Mouse (Mus musculus) MEL (cell line): ENCODE measurements at regions not wholly inside any gene's neighbourhood (a gene's known extent, or its start where the extent isn't known, plus 50 kb on each side); places are given as distances from the start of the nearest gene placed in this dataset.

Experiments
- DNase-seq: peaks from one replicate; pipeline ENCODE4 v3.0.0; 2011; ENCODE audit warnings: low read depth, low spot score
- H3K27ac ChIP-seq: 2 replicates; pipeline ENCODE4 v1.5.1; 2012; ENCODE audit warnings: low read depth, mild to moderate bottlenecking, control low read depth, low read length, moderate library complexity; ENCODE audit not compliant: control insufficient read depth
- H3K27me3 ChIP-seq, 2 experiments: fragments of 150-350 bp in 1 of 2; sonication (generic) in 1 of 2; 2 replicates each; pipeline ENCODE4 v1.6.1; 2012; ENCODE audit warnings: low read length in 2 of 2, mild to moderate bottlenecking in 2 of 2, improper control_type of control experiment in 1 of 2, moderate library complexity in 1 of 2; ENCODE audit not compliant: insufficient read depth in 2 of 2, control insufficient read depth in 1 of 2
- H3K36me3 ChIP-seq, 2 experiments: 2 replicates each; pipeline ENCODE4 v1.6.1; 2012 to 2014; ENCODE audit warnings: low read length in 2 of 2, improper control_type of control experiment in 1 of 2, inconsistent platforms in 1 of 2, mild to moderate bottlenecking in 1 of 2; ENCODE audit not compliant: insufficient read depth in 2 of 2, control insufficient read depth in 1 of 2
- H3K4me1 ChIP-seq, 2 experiments: fragments of 150-350 bp in 1 of 2; sonication (generic) in 1 of 2; 2 replicates each; pipeline ENCODE4 v1.6.1; 2012; ENCODE audit warnings: low read length in 2 of 2, improper control_type of control experiment in 1 of 2, mild to moderate bottlenecking in 1 of 2; ENCODE audit not compliant: insufficient read depth in 2 of 2, control insufficient read depth in 1 of 2
- H3K4me3 ChIP-seq, 2 experiments: fragments of 150-350 bp in 1 of 2; sonication (generic) in 1 of 2; 2 replicates each; pipeline ENCODE4 v1.5.1; 2012; ENCODE audit warnings: low read depth in 2 of 2, low read length in 2 of 2, mild to moderate bottlenecking in 2 of 2, moderate library complexity in 2 of 2, control low read depth in 1 of 2, improper control_type of control experiment in 1 of 2; ENCODE audit not compliant: control insufficient read depth in 1 of 2, insufficient read depth in 1 of 2
- H3K79me2 ChIP-seq: 2 replicates; pipeline ENCODE4 v1.6.1; 2012; ENCODE audit warnings: mild to moderate bottlenecking, low read length, moderate library complexity; ENCODE audit not compliant: control insufficient read depth, poor library complexity, insufficient read depth
- H3K9ac ChIP-seq: 2 replicates; pipeline ENCODE4 v1.6.1; 2012; ENCODE audit warnings: low read depth, mild to moderate bottlenecking, control low read depth, low read length, moderate library complexity; ENCODE audit not compliant: control insufficient read depth, poor library complexity, severe bottlenecking
- H3K9me3 ChIP-seq: fragments of 150-350 bp; sonication (generic); replicated peaks from 2 replicates; pipeline ENCODE4 v1.6.1; 2012; ENCODE audit warnings: mild to moderate bottlenecking, low read length, improper control_type of control experiment, moderate library complexity; ENCODE audit not compliant: insufficient read depth
- CHD1 ChIP-seq: IDR thresholded peaks from 2 replicates; pipeline ENCODE4 v1.6.1; 2012; ENCODE audit warnings: low read depth, mild to moderate bottlenecking, inconsistent platforms, low read length, improper control_type of control experiment
- EP300 ChIP-seq, 2 experiments: IDR thresholded peaks; 2 replicates each; pipeline ENCODE4 v1.6.1; 2011; ENCODE audit warnings: improper control_type of control experiment in 2 of 2, low read length in 2 of 2, low read depth in 1 of 2, mild to moderate bottlenecking in 1 of 2
- ETS1 ChIP-seq: IDR thresholded peaks from 2 replicates; pipeline ENCODE4 v1.6.1; 2012; ENCODE audit warnings: low read depth, mild to moderate bottlenecking, inconsistent platforms, low read length, improper control_type of control experiment, moderate library complexity
- GABPA ChIP-seq: IDR thresholded peaks from 2 replicates; pipeline ENCODE4 v1.6.1; 2012; ENCODE audit warnings: low read depth, mild to moderate bottlenecking, inconsistent platforms, low read length, improper control_type of control experiment, moderate library complexity
- GATA1 ChIP-seq: IDR thresholded peaks from 2 replicates; pipeline ENCODE4 v1.6.1; 2011; ENCODE audit warnings: low read depth, low read length, improper control_type of control experiment
- MAX ChIP-seq: IDR thresholded peaks from 2 replicates; pipeline ENCODE4 v1.6.1; 2011; ENCODE audit warnings: low read length, improper control_type of control experiment
- MEF2A ChIP-seq: IDR thresholded peaks from 2 replicates; pipeline ENCODE4 v1.6.1; 2014; ENCODE audit warnings: low read depth, mild to moderate bottlenecking, inconsistent platforms, low read length, improper control_type of control experiment; ENCODE audit not compliant: poor library complexity, insufficient replicate concordance, severe bottlenecking; ENCODE audit errors: extremely low read depth
- MYB ChIP-seq: IDR thresholded peaks from 2 replicates; pipeline ENCODE4 v1.6.1; 2011; ENCODE audit warnings: mild to moderate bottlenecking, low read depth, low read length, improper control_type of control experiment
- NRF1 ChIP-seq: IDR thresholded peaks from 2 replicates; pipeline ENCODE4 v1.6.1; 2014; ENCODE audit warnings: low read depth, mild to moderate bottlenecking, inconsistent platforms, low read length, improper control_type of control experiment, moderate library complexity; ENCODE audit not compliant: poor library complexity, insufficient read depth, severe bottlenecking
- POLR2AphosphoS5 ChIP-seq: IDR thresholded peaks from 2 replicates; pipeline ENCODE4 v1.6.1; 2012; ENCODE audit warnings: low read depth, borderline replicate concordance, mild to moderate bottlenecking, inconsistent platforms, low read length, moderate library complexity, mixed read lengths
- RCOR1 ChIP-seq: IDR thresholded peaks from 2 replicates; pipeline ENCODE4 v1.6.1; 2012; ENCODE audit warnings: low read depth, mild to moderate bottlenecking, inconsistent platforms, low read length, improper control_type of control experiment
- SIN3A ChIP-seq: IDR thresholded peaks from 2 replicates; pipeline ENCODE4 v1.6.1; 2012; ENCODE audit warnings: low read length, improper control_type of control experiment, inconsistent platforms
- TAL1 ChIP-seq: IDR thresholded peaks from 2 replicates; pipeline ENCODE4 v1.6.1; 2012; ENCODE audit warnings: mild to moderate bottlenecking, inconsistent platforms, low read length, moderate library complexity, mixed read lengths
- TCF12 ChIP-seq: IDR thresholded peaks from 2 replicates; pipeline ENCODE4 v1.6.1; 2014; ENCODE audit warnings: low read depth, mild to moderate bottlenecking, inconsistent platforms, low read length, improper control_type of control experiment, moderate library complexity
- ZKSCAN1 ChIP-seq: IDR thresholded peaks from 2 replicates; pipeline ENCODE4 v1.6.1; 2012; ENCODE audit warnings: low read depth, mild to moderate bottlenecking, inconsistent platforms, low read length, improper control_type of control experiment, moderate library complexity

- TF ChIP-seq POLR2AphosphoS5 (no peak), MYB (no peak), GABPA (no peak), MEF2A (no peak)
- Histone ChIP-seq H3K4me1 (peaks cover 6 to 9% of the 10 kb centered on the region in 2 experiments; a peak in 3 of 4 replicates), H3K27ac (no peak overlapping the region), H3K9ac (no peak overlapping the region), H3K36me3 (peaks cover 0 to 2% of the 10 kb centered on the region in 2 experiments; a peak in 1 of 4 replicates), H3K79me2 (no peaks in the 10 kb centered on the region), H3K27me3 (no peaks in the 10 kb centered on the region), H3K9me3 (no peaks in the 10 kb centered on the region), H3K4me3 (no peak overlapping the region)
- DNase-seq: no peak
These were observed 152.1 kb upstream of the Slco6d1 start for GRCm38 (mm10) chr1:98268853-98269252.

- Histone ChIP-seq H3K36me3 (peaks cover 0 to 9% of the 10 kb centered on the region in 2 experiments; a peak in 2 of 4 replicates), H3K27me3 (no peaks in the 10 kb centered on the region)
- TF ChIP-seq ZKSCAN1: no peak
- TF ChIP-seq NRF1: no peak
- peak; percentile 80; the same call in 1 of the 2 replicates for TF ChIP-seq TCF12
- no peak for TF ChIP-seq TAL1
- no peak for TF ChIP-seq CHD1
- TF ChIP-seq SIN3A: no peak; the same call in 1 of the 2 replicates
- peak; percentile 39; the same call in 1 of the 2 replicates for TF ChIP-seq RCOR1
- no peak for TF ChIP-seq MAX
- TF ChIP-seq EP300 (IDR thresholded peaks at IDR 0.05; ENCODE audit: low read depth in 1 of 2, low read length in 2 of 2): peak; percentile 69 to 73
- TF ChIP-seq MYB: no peak
- peak; percentile 48 for TF ChIP-seq ETS1
- peak; percentile 34; the same call in 1 of the 2 replicates for TF ChIP-seq GATA1
- TF ChIP-seq, all 39 proteins: peak for 5
- Histone ChIP-seq H3K9me3 (no peaks in the 10 kb centered on the region), H3K79me2 (no peaks in the 10 kb centered on the region), H3K4me1 (peaks cover 6 to 17% of the 10 kb centered on the region in 2 experiments; a peak in 3 of 4 replicates), H3K4me3 (no peak overlapping the region), H3K9ac (no peak overlapping the region), H3K27ac (no peak overlapping the region)
- peak; percentile 18 for DNase-seq
These were observed 150.7 kb upstream of the Slco6d1 start for GRCm38 (mm10) chr1:98270212-98270611.
